Mouse (Mus musculus) limb, embryonic 10.5 days (tissue): ENCODE data around the gene Arih1. TPM values are rescaled to one million over a fixed set of nuclear protein-coding genes. Genes with fewer than 3 reads are reported as not detected.

Experiments used
- DNase-seq: peaks from one replicate; pipeline ENCODE4 v3.0.0-alpha.2; 2017; ENCODE audit warnings: low spot score
- H3K27ac ChIP-seq: fragments of 300-500 bp; sonication (generic); 2 replicates; pipeline ENCODE4 v1.5.1; 2016; ENCODE audit warnings: mild to moderate bottlenecking
- H3K27me3 ChIP-seq: fragments of 300-500 bp; sonication (generic); 2 replicates; pipeline ENCODE4 v1.6.1; 2016; ENCODE audit warnings: low read depth, mild to moderate bottlenecking; ENCODE audit not compliant: poor library complexity, severe bottlenecking
- H3K36me3 ChIP-seq: fragments of 300-500 bp; sonication (generic); 2 replicates; pipeline ENCODE4 v1.6.1; 2016; ENCODE audit warnings: mild to moderate bottlenecking, moderate library complexity
- H3K4me1 ChIP-seq: fragments of 300-500 bp; sonication (generic); 2 replicates; pipeline ENCODE4 v1.6.1; 2016
- H3K4me3 ChIP-seq: fragments of 300-500 bp; sonication (generic); 2 replicates; pipeline ENCODE4 v1.5.1; 2016; ENCODE audit warnings: mild to moderate bottlenecking, moderate library complexity
- H3K9me3 ChIP-seq: fragments of 300-500 bp; sonication (generic); replicated peaks from 2 replicates; pipeline ENCODE4 v1.6.1; 2016; ENCODE audit warnings: mild to moderate bottlenecking
- WGBS: fragments of 180-500 bp; shearing (Covaris S2); methylation state at CpG from one replicate; pipeline ENCODE4 v1.1.7; 2016; 5-methylcytosine and 5-hydroxymethylcytosine counted together
- polyA plus RNA-seq: library from polyadenylated mRNA; unstranded; fragments of >200 nt; fragmentation: Nextera tagmentation; extraction: Ambion mirVana; gene quantifications from 2 replicates; pipeline ENCODE4 v1.2.1, GENCODE M21; 2016

The Arih1 gene
- polyA plus RNA-seq, 1 experiment from 2014 or later, result 22.1 TPM

GRCm38 (mm10) chr9:59487331-59487730, 913 bp upstream of the Arih1 start:
- DNase-seq, result no peak
- Histone ChIP-seq H3K9me3 (no peaks in the 10 kb centered on the region), H3K27ac (peak overlapping the region; percentile 100), H3K27me3 (no peaks in the 10 kb centered on the region), H3K36me3 (peaks cover 7% of the 10 kb centered on the region), H3K4me3 (peak overlapping the region; percentile 100), H3K4me1 (peaks cover 15% of the 10 kb centered on the region)

- DNase-seq, result no peak
- WGBS, result under 1% methylated on average over 71 of the region's 71 CpGs
- Histone ChIP-seq H3K4me1 (peaks cover 15% of the 10 kb centered on the region), H3K27ac (peak overlapping the region; percentile 100), H3K36me3 (peaks cover 8% of the 10 kb centered on the region), H3K27me3 (no peaks in the 10 kb centered on the region), H3K4me3 (peak overlapping the region; percentile 100), H3K9me3 (no peaks in the 10 kb centered on the region)
Observed at GRCm38 (mm10) chr9:59486076-59486518, 321 bp downstream of the Arih1 start.

- Histone ChIP-seq H3K4me1 (peaks cover 15% of the 10 kb centered on the region), H3K27ac (peak overlapping the region; percentile 100), H3K27me3 (no peaks in the 10 kb centered on the region), H3K36me3 (peaks cover 11% of the 10 kb centered on the region), H3K4me3 (peak overlapping the region; percentile 100), H3K9me3 (no peaks in the 10 kb centered on the region)
- WGBS, result 0% methylated on average over 34 of the region's 34 CpGs
- peak; percentile 75 for DNase-seq
Observed at GRCm38 (mm10) chr9:59485511-59486075, 825 bp downstream of the Arih1 start.

- Histone ChIP-seq H3K36me3 (peaks cover 14% of the 10 kb centered on the region), H3K4me1 (peaks cover 18% of the 10 kb centered on the region), H3K27me3 (no peaks in the 10 kb centered on the region), H3K27ac (no peak overlapping the region), H3K4me3 (peak overlapping the region; percentile 100), H3K9me3 (no peaks in the 10 kb centered on the region)
- WGBS, result 25% methylated on average over 7 of the region's 7 CpGs
- no peak for DNase-seq
Observed at GRCm38 (mm10) chr9:59484760-59485159, 1.7 kb downstream of the Arih1 start.

GRCm38 (mm10) chr9:59482419-59482818, 4.0 kb downstream of the Arih1 start:
- WGBS, result 20% methylated on average over 1 of the region's 1 CpGs
- Histone ChIP-seq H3K36me3 (peaks cover 15% of the 10 kb centered on the region), H3K9me3 (no peaks in the 10 kb centered on the region), H3K27me3 (no peaks in the 10 kb centered on the region), H3K27ac (no peak overlapping the region), H3K4me3 (no peak overlapping the region), H3K4me1 (peaks cover 26% of the 10 kb centered on the region)
- DNase-seq, result no peak

GRCm38 (mm10) chr9:59476617-59477016, 9.8 kb downstream of the Arih1 start:
- no peak overlapping the region for H3K27ac ChIP-seq
- no peak for DNase-seq
- WGBS, result 98% methylated on average over 2 of the region's 2 CpGs
- H3K4me1 ChIP-seq, result peaks cover 11% of the 10 kb centered on the region
- no peaks in the 10 kb centered on the region for H3K27me3 ChIP-seq
- H3K36me3 ChIP-seq, result peaks cover 54% of the 10 kb centered on the region
- H3K4me3 ChIP-seq, result no peak overlapping the region
- no peaks in the 10 kb centered on the region for H3K9me3 ChIP-seq

- DNase-seq, result no peak
Observed at GRCm38 (mm10) chr9:59474838-59475237, 11.6 kb downstream of the Arih1 start.

GRCm38 (mm10) chr9:59473171-59473570, 13.2 kb downstream of the Arih1 start:
- Histone ChIP-seq H3K36me3 (peaks cover 57% of the 10 kb centered on the region), H3K9me3 (no peaks in the 10 kb centered on the region), H3K27ac (no peak overlapping the region), H3K4me1 (no peaks in the 10 kb centered on the region), H3K4me3 (no peak overlapping the region), H3K27me3 (no peaks in the 10 kb centered on the region)
- WGBS, result 83% methylated on average over 2 of the region's 2 CpGs
- DNase-seq, result no peak

More at GRCm38 (mm10) chr9:59474838-59475237, 11.6 kb downstream of the Arih1 start:
- peaks cover 9% of the 10 kb centered on the region for H3K4me1 ChIP-seq
- H3K4me3 ChIP-seq, result no peak overlapping the region
- peaks cover 58% of the 10 kb centered on the region for H3K36me3 ChIP-seq
- no peaks in the 10 kb centered on the region for H3K9me3 ChIP-seq
- no peak overlapping the region for H3K27ac ChIP-seq
- no peaks in the 10 kb centered on the region for H3K27me3 ChIP-seq
- WGBS, result 90% methylated on average over 1 of the region's 1 CpGs

- Histone ChIP-seq H3K27ac (no peak overlapping the region), H3K27me3 (no peaks in the 10 kb centered on the region), H3K9me3 (no peaks in the 10 kb centered on the region), H3K4me3 (no peak overlapping the region), H3K4me1 (no peaks in the 10 kb centered on the region), H3K36me3 (peaks cover 43% of the 10 kb centered on the region)
- 96% methylated on average over 1 of the region's 1 CpGs for WGBS
- no peak for DNase-seq
Observed at GRCm38 (mm10) chr9:59469446-59469845, 17.0 kb downstream of the Arih1 start.

GRCm38 (mm10) chr9:59464293-59464692, 22.1 kb downstream of the Arih1 start:
- peaks cover 21% of the 10 kb centered on the region for H3K36me3 ChIP-seq
- H3K27ac ChIP-seq, result no peak overlapping the region
- no peaks in the 10 kb centered on the region for H3K9me3 ChIP-seq
- no peaks in the 10 kb centered on the region for H3K27me3 ChIP-seq
- no peak for DNase-seq
- no peaks in the 10 kb centered on the region for H3K4me1 ChIP-seq
- WGBS, result 88% methylated on average over 1 of the region's 1 CpGs
- H3K4me3 ChIP-seq, result no peak overlapping the region

- peaks cover 5% of the 10 kb centered on the region; the same call in 1 of the 2 replicates for H3K4me1 ChIP-seq
- 67% methylated on average over 4 of the region's 4 CpGs for WGBS
- H3K27me3 ChIP-seq, result no peaks in the 10 kb centered on the region
- peaks cover 23% of the 10 kb centered on the region for H3K36me3 ChIP-seq
- H3K4me3 ChIP-seq, result no peak overlapping the region
- no peak for DNase-seq
- no peak overlapping the region for H3K27ac ChIP-seq
- no peaks in the 10 kb centered on the region for H3K9me3 ChIP-seq
Observed at GRCm38 (mm10) chr9:59458997-59459510, 27.4 kb downstream of the Arih1 start.

GRCm38 (mm10) chr9:59458416-59458815, 28.0 kb downstream of the Arih1 start:
- H3K4me3 ChIP-seq, result no peak overlapping the region
- no peaks in the 10 kb centered on the region for H3K27me3 ChIP-seq
- peaks cover 5% of the 10 kb centered on the region; the same call in 1 of the 2 replicates for H3K4me1 ChIP-seq
- H3K27ac ChIP-seq, result no peak overlapping the region
- peaks cover 20% of the 10 kb centered on the region for H3K36me3 ChIP-seq
- DNase-seq, result no peak
- WGBS, result 83% methylated on average over 1 of the region's 1 CpGs
- H3K9me3 ChIP-seq, result no peaks in the 10 kb centered on the region

GRCm38 (mm10) chr9:59457671-59458070, 28.7 kb downstream of the Arih1 start:
- DNase-seq, result no peak
- 100% methylated on average over 1 of the region's 1 CpGs for WGBS
- peaks cover 15% of the 10 kb centered on the region for H3K36me3 ChIP-seq
- no peak overlapping the region for H3K27ac ChIP-seq
- H3K4me3 ChIP-seq, result no peak overlapping the region
- no peaks in the 10 kb centered on the region for H3K9me3 ChIP-seq
- no peaks in the 10 kb centered on the region for H3K27me3 ChIP-seq
- peaks cover 5% of the 10 kb centered on the region; the same call in 1 of the 2 replicates for H3K4me1 ChIP-seq
